1 mouse cellular context compared by ENCODE assay signal in genomic region chr17:25686323-25686722, GRCm38 (mm10).
TF ChIP-seq lines count a peak whose summit lies in the region.

No protein-coding gene starts in this region.

TF ChIP-seq in CH12.LX, 34 proteins besides CTCF, POLR2A, EP300 and RAD21 (continued from another document):
- TF ChIP-seq ZNF384 (IDR thresholded peaks at IDR 0.05; ENCODE audit: low read depth, low read length), result no peak
- no peak for TF ChIP-seq HCFC1 (IDR thresholded peaks at IDR 0.05; ENCODE audit: low read depth, low read length)
- no peak for TF ChIP-seq KAT2A (IDR thresholded peaks at IDR 0.05; ENCODE audit: insufficient replicate concordance, low read length)
- no peak for TF ChIP-seq ETS1 (conservative IDR thresholded peaks at IDR 0.05; ENCODE audit: low read depth, low read length)
- TF ChIP-seq MAFK (IDR thresholded peaks at IDR 0.05; ENCODE audit: insufficient replicate concordance, low read length), result no peak
- TF ChIP-seq CHD1 (IDR thresholded peaks at IDR 0.05; ENCODE audit: low read depth, low read length), result no peak
- TF ChIP-seq NELFE (IDR thresholded peaks at IDR 0.05; ENCODE audit: low read depth, low read length), result no peak
- TF ChIP-seq SMC3 (IDR thresholded peaks at IDR 0.05; ENCODE audit: low read depth, low read length), result no peak
